Comparison of ENCODE assay signal across 9 mouse cellular contexts in the genomic region with DNA sequence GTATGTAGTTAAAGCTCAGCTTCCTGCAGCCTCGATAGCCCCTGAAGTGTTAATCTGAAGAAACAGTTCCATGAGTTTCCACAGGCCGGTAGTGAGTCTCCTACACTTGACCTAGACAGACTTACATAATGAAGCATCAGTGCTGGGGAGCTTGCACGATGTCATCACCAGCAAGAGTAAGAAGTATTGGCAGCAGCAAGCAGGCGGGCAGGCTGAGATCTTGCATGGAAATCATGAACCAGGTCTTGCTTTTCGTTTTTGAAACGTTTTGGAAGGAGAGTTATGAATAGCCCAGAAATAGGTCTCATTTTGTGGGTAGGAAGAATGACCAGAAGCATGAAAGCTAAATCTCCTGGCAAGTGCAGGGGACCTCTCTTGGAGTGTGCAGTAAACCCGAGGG. TPM values are rescaled to one million over a fixed set of nuclear protein-coding genes. Genes with fewer than 3 reads are reported as not detected.
DNase-seq lines count a peak whose midpoint lies in the region; ATAC-seq and TF ChIP-seq lines count a peak whose summit lies in the region.
"Had no signal": no experiment of that assay in that cellular context is flagged by ENCODE, and none has a peak within 500 bp of the region (broad histone marks: within the 10 kb centered on the region; RNA-seq: fewer than 3 reads in every experiment).

TSS of gene Scn1a (minus strand) at position 130 of the 400 bp plus-strand sequence.

- H3K4me2 ChIP-seq in kidney, postnatal 0 days (ENCODE audit: low read length): peak within 1 kb of the TSS; percentile 58
- peak within 1 kb of the TSS; percentile 40 for H3K4me2 ChIP-seq in intestine, postnatal 0 days (replicated peaks; ENCODE audit: low read depth)
- H3K4me2 ChIP-seq in midbrain, embryonic 11.5 days: peak within 1 kb of the TSS; percentile 62

- 7% methylated on average over 7 of the region's 7 CpGs for WGBS in kidney, postnatal 0 days
- WGBS in embryonic facial prominence, embryonic 10.5 days: 20% methylated on average over 7 of the region's 7 CpGs
- WGBS in intestine, postnatal 0 days: 20% methylated on average over 7 of the region's 7 CpGs
- 16% methylated on average over 7 of the region's 7 CpGs for WGBS in midbrain, embryonic 11.5 days

- H3K27ac ChIP-seq in kidney, postnatal 0 days: no peak within 1 kb of the TSS
- H3K27ac ChIP-seq in embryonic facial prominence, embryonic 10.5 days (replicated peaks): no peak within 1 kb of the TSS
- H3K27ac ChIP-seq in intestine, postnatal 0 days (ENCODE audit: low read depth, low read length): no peak within 1 kb of the TSS
- no peak within 1 kb of the TSS for H3K27ac ChIP-seq in midbrain, embryonic 11.5 days (ENCODE audit: low read depth, low read length)

- H3K4me1 ChIP-seq in kidney, postnatal 0 days (replicated peaks; ENCODE audit: insufficient read depth, low read length): 0 out of 2 replicates have a peak, but pooled peaks cover 3% of the 10 kb centered on the region
- peaks cover 12% of the 10 kb centered on the region; the same call in 1 of the 2 replicates for H3K4me1 ChIP-seq in embryonic facial prominence, embryonic 10.5 days
- no peaks in the 10 kb centered on the region for H3K4me1 ChIP-seq in intestine, postnatal 0 days (replicated peaks; ENCODE audit: control insufficient read depth, insufficient read depth, low read length)
- H3K4me1 ChIP-seq in midbrain, embryonic 11.5 days (ENCODE audit: control insufficient read depth, insufficient read depth, low read length): peaks cover 3% of the 10 kb centered on the region; the same call in 1 of the 2 replicates

- no peaks in the 10 kb centered on the region for H3K36me3 ChIP-seq in kidney, postnatal 0 days (ENCODE audit: insufficient read depth, low read length)
- no peaks in the 10 kb centered on the region for H3K36me3 ChIP-seq in embryonic facial prominence, embryonic 10.5 days (replicated peaks)
- H3K36me3 ChIP-seq in intestine, postnatal 0 days (ENCODE audit: control insufficient read depth, insufficient read depth): no peaks in the 10 kb centered on the region
- H3K36me3 ChIP-seq in midbrain, embryonic 11.5 days (ENCODE audit: control insufficient read depth, insufficient read depth, low read length): no peaks in the 10 kb centered on the region

- H3K4me3 ChIP-seq in kidney, postnatal 0 days (replicated peaks; ENCODE audit: low read depth, low read length): peak within 1 kb of the TSS; percentile 22
- peak within 1 kb of the TSS; percentile 49 for H3K4me3 ChIP-seq in embryonic facial prominence, embryonic 10.5 days
- H3K4me3 ChIP-seq in intestine, postnatal 0 days (ENCODE audit: low read depth, low read length): no peak within 1 kb of the TSS
- H3K4me3 ChIP-seq in midbrain, embryonic 11.5 days (ENCODE audit: low read depth, low read length): peak within 1 kb of the TSS; percentile 29

- no peak within 1 kb of the TSS for H3K9ac ChIP-seq in kidney, postnatal 0 days (ENCODE audit: low read depth, low read length)
- no peak within 1 kb of the TSS for H3K9ac ChIP-seq in intestine, postnatal 0 days (ENCODE audit: low read depth, low read length)
- H3K9ac ChIP-seq in midbrain, embryonic 11.5 days (ENCODE audit: low read length): peak within 1 kb of the TSS; percentile 40

- no peaks in the 10 kb centered on the region for H3K9me3 ChIP-seq in kidney, postnatal 0 days (replicated peaks; ENCODE audit: low read length)
- no peaks in the 10 kb centered on the region for H3K9me3 ChIP-seq in embryonic facial prominence, embryonic 10.5 days
- no peaks in the 10 kb centered on the region for H3K9me3 ChIP-seq in intestine, postnatal 0 days (ENCODE audit: control insufficient read depth)
- H3K9me3 ChIP-seq in midbrain, embryonic 11.5 days (ENCODE audit: control insufficient read depth, low read length): no peaks in the 10 kb centered on the region

- ATAC-seq in kidney, postnatal 0 days (replicated peaks; ENCODE audit: low FRiP score, low read depth): no peak
- ATAC-seq in intestine, postnatal 0 days: no peak
- ATAC-seq in midbrain, embryonic 11.5 days (ENCODE audit: low FRiP score): peak; percentile 30; the same call in 1 of the 2 replicates

- no peak for TF ChIP-seq CTCF in kidney, postnatal 0 days (IDR thresholded peaks at IDR 0.05; ENCODE audit: low read depth)
- TF ChIP-seq CTCF in intestine, postnatal 0 days (IDR thresholded peaks at IDR 0.05; ENCODE audit: low read depth): no peak

- H3K27me3 ChIP-seq in kidney, postnatal 0 days (ENCODE audit: insufficient read depth, low read length): no peaks in the 10 kb centered on the region
- H3K27me3 ChIP-seq in embryonic facial prominence, embryonic 10.5 days (replicated peaks; ENCODE audit: low read depth, poor library complexity, severe bottlenecking): peaks cover 8% of the 10 kb centered on the region; the same call in 1 of the 2 replicates
- H3K27me3 ChIP-seq in intestine, postnatal 0 days (replicated peaks; ENCODE audit: control insufficient read depth, insufficient read depth, low read length): no peaks in the 10 kb centered on the region
- H3K27me3 ChIP-seq in midbrain, embryonic 11.5 days (ENCODE audit: control insufficient read depth, insufficient read depth, low read length): no peaks in the 10 kb centered on the region

- DNase-seq in kidney, postnatal 0 days (ENCODE audit: low spot score): peak; percentile 5
- DNase-seq in kidney, postnatal 36 days: no peak
- no peak for DNase-seq in embryonic facial prominence, embryonic 10.5 days (ENCODE audit: low spot score)
- no peak for DNase-seq in midbrain, embryonic 11.5 days (ENCODE audit: low spot score, missing footprints)
- DNase-seq in ovary, postnatal 14 days (ENCODE audit: low spot score): no peak
- DNase-seq in spleen, adult 12 weeks (ENCODE audit: low spot score): no peak
- DNase-seq in urinary bladder, postnatal 36 days (ENCODE audit: low spot score in 2 of 2): no peak

RNA-seq across cellular contexts. Expression of gene Scn1a, which starts in this region (rescaled TPM):
- 0.47 TPM in 2 replicates for polyA plus RNA-seq in kidney, postnatal 0 days (2015; fragmentation: Nextera tagmentation; extraction: Ambion mirVana)
- 0.70 and 1.00 TPM in 2 replicates for polyA plus RNA-seq in embryonic facial prominence, embryonic 10.5 days (2016; fragmentation: Nextera tagmentation; extraction: Ambion mirVana)
- 0.05 and 0.09 TPM in 2 replicates for polyA plus RNA-seq in intestine, postnatal 0 days (2015; fragmentation: Nextera tagmentation; extraction: Ambion mirVana)
- polyA plus RNA-seq in midbrain, embryonic 11.5 days (2014; fragmentation: Nextera tagmentation; extraction: Ambion mirVana): 1.8 and 2.4 TPM in 2 replicates
- polyA plus RNA-seq: small intestine, adult 2 months had no signal

Comparison
In these comparisons a context has a peak if more than half of its experiments do, and no peak if none do; other contexts are left out.
1. Peak in DNase-seq, H3K4me3 ChIP-seq and H3K4me2 ChIP-seq in kidney, postnatal 0 days; RNA of the gene not detected or under 1 TPM.